Mouse (Mus musculus) ES-CJ7 (cell line): ENCODE results near the gene Hmgcl.
"Not testable (repeated sequence)": the region's sequence is repeated elsewhere in the genome, so short reads cannot be mapped to it uniquely, and the experiment has no call there.

ENCODE experiments used
- DNase-seq: peaks from one replicate; pipeline ENCODE4 v3.0.0; 2011; ENCODE audit warnings: low read depth, low spot score

Hmgcl gene

DNA sequence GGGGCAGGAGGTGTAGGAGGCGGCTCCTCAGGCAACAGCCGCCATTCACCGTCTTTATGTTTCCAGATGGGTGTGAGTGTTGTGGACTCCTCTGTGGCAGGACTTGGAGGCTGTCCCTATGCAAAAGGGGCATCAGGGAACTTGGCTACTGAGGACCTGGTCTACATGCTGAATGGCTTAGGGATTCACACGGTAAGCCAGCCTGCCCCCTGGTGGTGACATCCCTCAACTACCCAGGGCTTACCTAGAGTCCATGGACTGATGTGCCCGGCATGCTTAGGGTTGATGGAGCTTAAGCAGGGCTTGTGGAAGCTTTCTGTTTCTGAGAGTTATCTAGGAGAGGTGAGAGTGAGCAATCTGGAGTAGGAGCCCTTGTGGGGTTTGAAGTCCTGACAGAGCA, 14.5 kb downstream of the Hmgcl start:
- peak; percentile 86 for DNase-seq

DNA sequence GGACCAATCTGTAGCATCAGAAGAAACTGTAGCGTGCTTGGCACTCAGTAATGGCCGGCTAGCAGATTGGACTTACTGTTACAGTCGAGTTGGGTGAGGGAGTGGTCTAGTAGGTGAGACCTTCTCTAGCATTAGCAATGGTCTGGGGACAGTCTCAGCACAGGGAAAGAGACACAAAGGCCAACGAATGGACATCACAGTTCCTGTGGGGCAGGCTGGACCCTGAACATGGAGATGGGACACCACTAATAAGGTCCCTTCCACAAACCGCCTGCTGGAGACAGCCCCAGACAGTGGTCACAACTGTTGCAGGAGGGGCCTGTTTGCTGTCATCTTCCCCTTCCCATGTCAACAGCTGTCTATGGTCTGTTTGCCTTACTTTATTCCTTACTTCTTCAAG, 15.5 kb downstream of the Hmgcl start:
- no peak for DNase-seq

GRCm38 (mm10) chr4:135962198-135962597, 15.9 kb downstream of the Hmgcl start:
- DNase-seq: no peak

DNA sequence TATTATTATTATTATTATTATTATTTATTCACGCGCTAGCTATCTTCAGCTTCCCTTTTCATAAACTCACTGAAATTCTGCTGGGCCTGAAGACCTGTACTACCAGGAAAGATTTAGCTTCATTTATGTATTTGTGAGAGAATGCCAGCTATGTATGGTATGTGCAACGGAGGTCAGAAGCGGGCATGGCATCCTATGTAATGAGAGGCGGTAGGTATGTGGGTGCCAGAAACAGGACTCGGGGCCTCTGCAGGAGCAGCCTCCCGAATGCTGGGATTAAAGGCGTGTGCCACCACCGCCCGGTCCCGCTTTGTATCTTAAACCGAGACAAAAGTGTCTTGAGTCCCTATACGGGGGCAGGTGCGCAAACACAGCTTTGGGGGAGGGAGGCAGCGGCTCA, 16.7 kb downstream of the Hmgcl start:
- DNase-seq: no peak

DNA sequence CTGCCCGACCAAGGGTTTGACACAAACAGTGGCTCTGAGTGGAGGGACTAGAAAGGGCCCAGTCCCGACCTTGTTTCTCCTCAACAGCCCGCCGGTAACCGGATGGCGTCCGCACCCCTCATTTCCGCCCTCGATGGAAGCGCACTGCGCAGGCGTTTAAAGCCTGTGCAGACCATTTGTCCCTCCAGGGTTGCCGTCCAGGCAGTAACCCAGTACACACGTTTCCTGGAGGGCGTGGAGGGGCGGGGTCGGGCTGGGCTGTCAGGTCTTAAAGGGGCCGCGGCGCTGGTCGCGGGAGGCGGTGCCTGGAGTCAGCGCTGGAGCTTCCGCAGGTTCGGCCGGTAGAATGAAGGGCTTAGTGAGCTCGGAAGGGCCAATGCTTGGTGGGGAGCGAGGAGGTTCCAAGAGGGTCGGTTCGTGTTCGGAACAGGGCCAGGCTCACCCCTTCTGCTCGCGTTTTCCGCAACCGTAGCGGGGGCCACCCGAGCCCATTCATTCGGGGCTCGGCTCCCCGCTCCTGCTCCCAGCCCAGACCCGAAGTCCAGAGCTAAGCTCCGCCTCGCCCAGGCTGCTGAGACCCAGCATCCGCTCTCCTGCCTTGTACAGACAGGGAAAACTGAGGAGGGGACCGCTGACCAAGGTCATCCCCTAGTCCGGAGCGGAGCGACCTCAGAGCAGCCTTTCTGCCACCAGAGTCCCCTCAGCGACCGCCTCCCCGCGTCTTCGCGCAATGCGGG, 17.4 kb downstream of the Hmgcl start, which contains the start of gene Gale:
Gale (plus strand) TSS at position 271 of the 737 bp plus-strand sequence.
- peak; percentile 97 for DNase-seq

DNA sequence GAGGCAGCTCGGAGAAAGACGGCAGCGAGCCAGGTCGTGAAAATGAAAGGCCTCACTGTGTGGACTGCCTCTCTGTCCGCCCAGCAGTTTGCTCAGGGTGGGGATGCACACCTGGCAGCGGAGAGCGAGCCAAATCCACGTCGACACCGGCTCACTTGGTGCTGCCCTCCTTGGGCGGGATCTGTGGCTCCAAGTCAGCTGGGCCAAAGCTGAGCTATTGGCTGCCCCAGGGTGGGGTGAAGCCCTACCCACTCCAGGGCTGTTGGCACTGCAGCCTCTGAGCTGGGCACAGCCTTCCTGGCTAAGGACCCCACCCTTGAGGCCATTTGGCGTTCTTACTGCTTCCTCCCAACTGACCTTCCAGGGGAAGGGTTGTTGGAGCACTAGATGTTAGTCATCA, 18.2 kb downstream of the Hmgcl start:
- DNase-seq: no peak

DNA sequence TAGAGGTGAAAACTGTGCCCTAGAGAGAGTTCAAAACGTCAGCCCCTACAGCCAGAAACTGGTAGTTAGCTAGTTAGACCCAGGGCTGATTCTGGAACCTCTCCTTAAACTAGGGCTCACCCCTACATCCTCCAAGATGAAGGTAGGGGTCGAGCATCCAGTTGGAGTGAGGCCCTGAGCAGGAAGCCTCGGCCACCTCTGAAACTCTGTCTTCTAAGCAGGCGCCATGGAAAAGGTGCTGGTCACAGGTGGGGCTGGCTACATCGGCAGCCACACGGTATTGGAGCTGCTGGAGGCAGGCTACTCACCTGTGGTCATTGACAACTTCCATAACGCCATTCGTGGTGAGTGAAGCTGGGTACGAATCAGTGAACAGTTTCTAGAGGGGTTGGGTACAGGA, 18.9 kb downstream of the Hmgcl start:
- DNase-seq: no peak

DNA sequence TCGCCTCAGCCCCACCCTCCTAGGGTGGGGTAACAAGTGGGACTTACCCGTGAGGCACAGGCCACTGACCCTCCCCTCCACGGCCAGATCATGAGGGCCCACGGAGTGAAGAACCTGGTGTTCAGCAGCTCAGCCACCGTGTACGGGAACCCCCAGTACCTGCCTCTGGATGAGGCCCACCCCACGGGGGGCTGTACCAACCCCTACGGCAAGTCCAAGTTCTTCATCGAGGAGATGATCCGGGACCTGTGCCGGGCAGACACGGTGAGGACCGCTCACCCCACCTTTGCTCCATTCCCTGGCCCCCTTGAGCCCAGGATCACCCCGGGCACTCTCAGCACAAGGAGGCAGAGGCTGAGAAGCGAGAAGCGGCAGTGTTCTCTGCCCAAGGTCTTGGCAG, 20.0 kb downstream of the Hmgcl start:
- no peak for DNase-seq

DNA sequence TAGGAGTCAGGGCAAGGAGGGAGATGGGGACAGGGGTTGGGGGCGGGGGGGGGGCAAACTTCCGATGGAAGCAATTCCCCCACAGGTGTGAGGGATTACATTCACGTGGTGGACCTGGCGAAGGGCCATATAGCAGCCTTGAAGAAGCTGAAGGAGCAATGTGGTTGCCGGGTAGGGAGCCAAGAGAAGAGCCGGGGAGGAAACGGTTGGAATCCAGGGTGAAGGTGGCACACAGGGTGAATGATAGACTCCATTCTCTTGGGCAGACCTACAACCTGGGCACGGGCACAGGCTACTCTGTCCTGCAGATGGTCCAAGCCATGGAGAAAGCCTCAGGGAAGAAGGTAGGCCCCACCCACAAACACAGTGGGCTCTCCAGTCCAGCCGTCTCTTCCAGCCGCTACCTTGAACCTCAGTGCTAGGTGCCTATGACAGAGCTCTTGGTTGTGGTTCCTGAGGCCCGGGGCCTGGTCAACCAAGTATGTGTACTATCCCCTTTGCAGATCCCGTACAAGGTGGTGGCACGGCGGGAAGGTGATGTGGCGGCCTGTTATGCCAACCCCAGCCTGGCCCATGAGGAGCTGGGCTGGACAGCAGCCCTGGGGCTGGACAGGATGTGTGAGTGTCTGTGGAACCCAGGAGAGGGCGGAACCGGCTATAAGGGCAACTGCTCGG, 21.0 kb downstream of the Hmgcl start:
- no peak for DNase-seq

DNA sequence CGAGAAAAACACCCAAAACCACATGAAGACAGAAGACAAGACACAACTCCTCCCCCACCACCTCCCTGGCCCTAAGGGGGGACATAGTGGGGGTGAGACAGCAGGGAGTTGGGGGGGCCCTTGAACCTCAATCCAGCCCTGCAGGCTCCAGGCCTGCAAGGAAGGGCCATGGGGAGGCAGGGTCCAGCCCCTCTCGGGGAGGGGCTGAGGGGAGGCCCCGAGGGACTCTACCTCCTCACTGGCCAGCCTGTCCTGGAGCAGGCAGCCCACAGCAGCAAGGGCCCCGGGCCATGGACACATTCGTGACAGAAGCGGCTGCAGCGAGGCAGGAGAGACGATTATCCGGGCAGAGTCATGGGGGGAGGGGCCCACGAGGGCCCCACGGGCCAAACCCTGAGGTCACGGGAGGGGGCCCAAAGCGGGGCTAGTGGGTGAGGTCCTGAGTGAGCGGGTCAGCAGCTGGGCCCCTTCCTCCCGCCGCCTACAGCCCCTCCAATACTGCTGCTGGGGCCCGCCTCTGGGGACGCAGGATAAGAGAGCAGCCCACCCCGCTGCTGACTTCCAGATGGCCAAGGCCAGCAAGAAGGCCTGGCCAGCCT, 22.1 kb downstream of the Hmgcl start:
- DNase-seq: no peak

DNA sequence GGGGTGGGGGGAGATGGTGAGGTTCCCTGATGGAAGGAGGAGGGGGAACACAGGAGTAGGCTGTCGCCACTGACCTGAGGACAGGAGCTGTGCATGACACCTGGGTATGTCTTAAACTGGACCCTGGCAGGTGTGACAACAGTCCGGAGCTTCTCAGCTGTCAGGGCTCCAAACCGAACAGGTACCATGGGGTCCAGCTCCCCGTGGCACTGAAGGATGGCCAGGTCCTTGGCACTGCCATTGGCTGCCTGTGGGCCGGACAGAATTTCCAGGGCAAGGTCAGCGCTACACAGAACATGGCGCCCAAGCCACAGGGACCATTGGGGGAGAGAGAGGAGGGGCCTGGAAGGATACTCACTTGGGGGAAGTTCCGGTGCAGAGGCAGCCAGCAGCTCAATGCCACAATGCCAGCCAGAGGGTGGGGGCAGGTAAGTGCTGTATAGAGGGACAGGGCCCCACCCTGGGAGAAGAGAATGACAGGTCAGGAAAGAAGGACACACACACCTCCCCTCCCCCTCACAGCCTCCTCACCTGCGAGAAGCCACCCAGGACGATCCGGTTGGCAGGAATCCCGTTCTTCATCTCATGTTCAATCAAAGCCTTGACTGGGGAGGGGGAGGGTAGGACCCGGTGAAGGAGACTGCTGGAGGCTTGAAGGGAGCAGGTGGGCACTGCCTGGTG, 23.0 kb downstream of the Hmgcl start:
- DNase-seq: no peak

- no peak for DNase-seq
Observed at GRCm38 (mm10) chr4:135970585-135970984, 24.3 kb downstream of the Hmgcl start.

DNA sequence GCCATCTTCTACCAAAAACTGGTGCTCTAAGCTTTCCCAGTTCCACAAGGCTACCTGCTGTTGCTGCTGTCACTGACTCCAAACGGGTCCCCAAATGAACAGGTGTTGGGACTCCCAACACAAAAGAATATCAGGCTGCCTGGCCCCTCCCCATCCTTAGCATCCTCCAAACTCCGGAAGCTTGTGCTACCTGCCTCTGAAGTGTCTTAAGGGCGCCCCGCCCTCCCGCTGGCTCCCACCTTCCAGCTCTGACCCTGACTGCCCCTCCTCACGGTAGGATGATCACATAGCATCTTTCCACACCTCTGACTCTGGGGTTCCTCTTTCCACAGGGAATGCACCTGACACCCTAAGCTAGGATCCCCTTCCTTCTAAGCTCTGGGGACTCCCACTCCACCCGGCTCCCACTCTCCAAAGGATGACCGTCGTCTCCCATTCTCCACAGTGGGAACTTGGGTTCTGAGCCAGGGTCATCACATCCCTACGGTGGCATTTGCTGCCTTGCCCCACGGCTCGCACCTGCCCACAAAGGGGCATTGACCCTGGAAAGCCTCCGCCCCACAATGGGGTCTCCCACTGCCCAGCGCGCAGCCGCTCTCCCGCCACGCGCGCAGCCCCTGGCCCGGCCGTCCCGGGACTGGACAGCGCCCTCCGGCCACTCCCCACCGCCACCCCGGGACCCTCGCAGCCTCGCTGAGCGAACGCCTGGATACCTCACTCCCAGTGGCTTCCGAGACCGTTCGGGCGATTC, 25.7 kb downstream of the Hmgcl start:
- peak; percentile 34 for DNase-seq

- DNase-seq: peak; percentile 47
Observed at GRCm38 (mm10) chr4:135972556-135972906, 26.3 kb downstream of the Hmgcl start, which contains the start of gene Lypla2. TSS of gene Lypla2 (minus strand) at chr4:135972626.

DNA sequence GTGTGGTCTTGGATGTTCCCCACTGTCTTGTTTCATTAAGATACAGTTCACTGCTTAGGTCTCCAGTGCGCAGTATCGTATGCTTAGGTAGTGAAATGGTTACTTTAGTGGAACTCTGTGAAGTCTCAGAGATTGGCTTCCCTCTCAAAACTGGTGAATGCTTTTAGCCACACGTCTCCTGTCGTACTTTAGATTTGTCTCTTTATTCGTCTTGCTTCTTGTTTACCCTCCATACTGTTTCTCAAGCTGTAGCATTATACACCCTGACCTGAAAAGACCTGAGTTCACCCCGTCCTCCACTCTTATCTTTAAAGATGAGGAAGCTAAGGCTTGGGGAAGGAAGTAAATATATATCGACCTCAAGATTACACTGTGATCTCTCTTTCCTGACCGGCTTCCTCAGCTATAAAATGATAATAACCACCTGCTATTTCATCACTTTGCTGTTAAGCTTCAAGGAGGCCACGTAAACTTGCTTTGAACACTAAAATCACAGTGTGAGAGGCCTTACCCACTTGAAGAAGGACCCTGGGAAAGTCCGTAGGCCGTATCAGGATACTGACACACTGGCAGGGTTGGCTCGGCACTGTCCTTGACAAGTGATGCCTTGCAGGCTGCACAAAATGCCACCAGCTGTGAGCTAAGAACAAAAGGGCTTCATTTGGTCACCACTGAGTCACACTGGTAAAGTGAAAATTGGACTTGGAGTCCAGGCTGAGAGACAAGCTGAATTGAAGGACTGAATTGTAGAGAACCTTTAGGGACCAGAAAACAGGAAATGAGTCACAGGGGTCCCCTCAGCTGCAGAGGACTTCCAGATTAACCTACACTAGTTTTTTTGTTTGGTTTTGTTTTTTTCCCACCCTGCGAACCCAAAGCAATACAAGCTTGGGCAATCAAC, 26.9 kb downstream of the Hmgcl start:
- no peak for DNase-seq

GRCm38 (mm10) chr4:135976146-135976545, 29.9 kb downstream of the Hmgcl start:
- no peak for DNase-seq

- DNase-seq: not testable (repeated sequence)
Observed at GRCm38 (mm10) chr4:135980223-135980622, 34.0 kb downstream of the Hmgcl start.

DNA sequence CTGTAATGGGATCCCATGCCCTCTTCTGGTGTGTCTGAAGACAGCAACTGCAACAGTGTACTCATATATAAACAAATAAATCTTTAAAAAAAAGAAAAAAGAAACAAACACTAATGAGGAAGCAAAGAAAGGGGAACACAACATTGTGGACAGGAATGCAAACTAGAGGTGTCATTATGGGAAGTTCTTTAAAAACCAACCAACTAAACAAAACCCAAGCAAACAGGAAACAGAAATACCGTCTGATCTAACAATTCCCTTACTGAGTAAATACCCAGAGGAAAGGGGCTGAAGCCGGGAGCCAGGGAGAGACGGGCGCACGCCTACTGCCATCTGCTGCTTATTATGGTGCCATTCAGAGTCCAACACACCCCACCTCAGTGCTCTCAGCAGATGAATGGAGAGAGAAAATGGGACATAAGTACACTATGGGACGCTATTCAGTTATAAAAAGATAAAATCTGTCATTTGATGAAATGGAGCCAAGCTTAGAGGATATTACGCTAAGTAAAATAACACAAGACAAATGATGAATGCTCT, 35.3 kb downstream of the Hmgcl start:
- DNase-seq: no peak

GRCm38 (mm10) chr4:135984556-135984955, 38.3 kb downstream of the Hmgcl start:
- DNase-seq: no peak

- DNase-seq: no peak
Observed at GRCm38 (mm10) chr4:135985193-135985592, 38.9 kb downstream of the Hmgcl start.
